8 mouse cellular contexts compared by ENCODE assay signal in genomic region chr13:23571022-23571503, GRCm38 (mm10). TPM values are rescaled to one million over a fixed set of nuclear protein-coding genes. Genes with fewer than 3 reads are reported as not detected.
DNase-seq lines count a peak whose midpoint lies in the region; ATAC-seq lines count a peak whose summit lies in the region.

Hist1h2ae (minus strand) TSS chr13:23571220.
Hist1h2bg (plus strand) TSS chr13:23571396.

- H3K4me3 ChIP-seq in hindbrain, embryonic 15.5 days, result peak within 1 kb of the TSS; percentile 44

- peak; percentile 52 for DNase-seq in gastrocnemius, adult 18-20 months (ENCODE audit: low spot score)
- no peak for DNase-seq in gastrocnemius, adult 8-10 months (ENCODE audit: low spot score in 2 of 2)
- DNase-seq in cerebellum, postnatal 25 days, result peak; percentile 65 to 82
- DNase-seq in frontal cortex, postnatal 14 days (ENCODE audit: low spot score in 2 of 2), result peak; percentile 64 to 67
- DNase-seq in left cerebral cortex, adult 18-20 months (ENCODE audit: low spot score in 2 of 2), result peak; percentile 50 to 73
- DNase-seq in lung, postnatal 36 days, result peak; percentile 85
- peak; percentile 34 for DNase-seq in right cerebral cortex, postnatal 14 days

- peaks cover 32% of the 10 kb centered on the region for H3K4me1 ChIP-seq in hindbrain, embryonic 15.5 days (replicated peaks)

- no peaks in the 10 kb centered on the region for H3K27me3 ChIP-seq in hindbrain, embryonic 15.5 days

- no peaks in the 10 kb centered on the region for H3K36me3 ChIP-seq in hindbrain, embryonic 15.5 days

- H3K4me2 ChIP-seq in hindbrain, embryonic 15.5 days, result peak within 1 kb of the TSS; percentile 58

- peak; percentile 96 for ATAC-seq in hindbrain, embryonic 15.5 days (ENCODE audit: low FRiP score, low read depth)

- WGBS in hindbrain, embryonic 15.5 days, result 0% methylated on average over 18 of the region's 18 CpGs

- no peaks in the 10 kb centered on the region for H3K9me3 ChIP-seq in hindbrain, embryonic 15.5 days

- peak within 1 kb of the TSS; percentile 50 for H3K9ac ChIP-seq in hindbrain, embryonic 15.5 days

- H3K27ac ChIP-seq in hindbrain, embryonic 15.5 days (replicated peaks), result peak within 1 kb of the TSS; percentile 96

RNA-seq across cellular contexts. Expression of gene Hist1h2ae, which starts in this region (rescaled TPM):
- total RNA-seq in gastrocnemius, adult 18-20 months (2021), result under 1 TPM; 0.41 to 0.85 TPM
- total RNA-seq in gastrocnemius, adult 8-10 months (2022), result 1 to 10 TPM in 2 of 4 experiments, under 1 TPM in 2; 0.54 to 1.1 (median 0.88) TPM
- polyA plus RNA-seq in hindbrain, embryonic 15.5 days (2015; fragmentation: Nextera tagmentation; extraction: Ambion mirVana), result 15.9 and 27.4 TPM in 2 replicates
- 1 to 10 TPM; 4.3 to 7.1 TPM for total RNA-seq in left cerebral cortex, adult 18-20 months (2021)

RNA-seq across cellular contexts. Expression of gene Hist1h2bg, which starts in this region (rescaled TPM):
- total RNA-seq in gastrocnemius, adult 18-20 months (2021), result 1 to 10 TPM; 2.2 to 3.7 TPM
- 1 to 10 TPM; 5.2 to 8.5 (median 7.2) TPM for total RNA-seq in gastrocnemius, adult 8-10 months (2022)
- polyA plus RNA-seq in hindbrain, embryonic 15.5 days (2015; fragmentation: Nextera tagmentation; extraction: Ambion mirVana), result 2.5 and 3.1 TPM in 2 replicates
- 10 to 100 TPM; 61.6 to 70.8 TPM for total RNA-seq in left cerebral cortex, adult 18-20 months (2021)

Comparison
In these comparisons a context has a peak if more than half of its experiments do, and no peak if none do; other contexts are left out.
1. RNA of gene Hist1h2bg (total RNA-seq): 61.6 to 70.8 TPM in left cerebral cortex, adult 18-20 months; 5.2 to 8.5 TPM in gastrocnemius, adult 8-10 months and 2.2 to 3.7 TPM in gastrocnemius, adult 18-20 months; every median in the first group is over 4 times any median in the second.
2. DNase-seq: peak in gastrocnemius, adult 18-20 months (single experiment), cerebellum, postnatal 25 days (2 of 2), frontal cortex, postnatal 14 days (2 of 2), left cerebral cortex, adult 18-20 months (2 of 2), lung, postnatal 36 days (single experiment) and right cerebral cortex, postnatal 14 days (single experiment); none in gastrocnemius, adult 8-10 months (0 of 2).